Mouse (Mus musculus) leukemia stem cell, adult 10-12 weeks (primary cell): ENCODE results near the gene Sec61a1. TPM values are rescaled to one million over a fixed set of nuclear protein-coding genes. Genes with fewer than 3 reads are reported as not detected.

Experiments
- polyA plus RNA-seq: library from polyadenylated mRNA; stranded (reverse); fragments of >175 nt; gene quantifications from 2 replicates; pipeline ENCODE4 v1.2.3, GENCODE M21; 2012; ENCODE audit warnings: low replicate concordance

The Sec61a1 gene
- 54.2 and 175 TPM in 2 replicates for polyA plus RNA-seq

DNA sequence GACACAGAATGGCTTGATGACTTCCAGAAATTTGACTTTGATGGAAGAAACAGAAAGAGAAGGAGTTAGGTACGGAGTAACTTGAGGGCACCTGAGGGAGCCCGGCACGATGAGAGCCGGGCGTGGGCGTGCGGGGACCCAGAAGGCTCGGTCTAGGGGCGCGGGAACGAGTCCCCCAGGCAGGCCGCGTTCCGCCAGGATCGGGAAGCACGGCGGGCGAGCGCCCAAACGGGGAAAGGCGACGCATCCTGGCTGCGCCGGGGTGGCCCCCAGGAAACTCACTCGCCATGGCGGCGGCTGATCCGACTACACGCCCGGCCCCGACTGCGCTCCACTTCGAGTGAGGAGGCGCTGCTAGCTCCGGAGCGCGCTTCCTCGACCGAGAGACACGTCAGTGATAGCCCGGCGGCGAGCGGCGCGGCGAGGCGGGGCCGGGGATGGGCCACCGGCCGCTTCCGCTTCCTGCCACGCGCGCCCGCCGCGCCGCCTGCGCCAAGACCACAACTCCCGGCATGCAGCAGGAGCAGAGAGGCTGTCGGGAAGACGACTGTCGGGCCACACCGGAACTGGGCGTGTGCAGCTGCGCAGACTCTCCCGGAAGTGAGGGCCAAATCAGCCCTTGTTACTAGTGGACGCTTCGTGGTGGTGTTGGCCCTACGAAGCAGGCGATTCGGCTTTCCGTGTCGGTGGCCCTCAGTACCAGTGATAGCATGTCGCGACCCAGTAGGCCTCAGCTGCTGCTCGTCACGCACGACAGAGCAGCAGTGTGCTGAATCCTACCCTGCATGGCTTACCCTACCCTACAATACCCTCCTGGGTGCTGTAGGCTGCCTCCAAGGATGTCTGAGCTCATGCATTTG lies at the start of gene Sec61a1:
Gene Sec61a1, minus strand, starts transcription at position 502 of the 860 bp plus-strand sequence.

DNA sequence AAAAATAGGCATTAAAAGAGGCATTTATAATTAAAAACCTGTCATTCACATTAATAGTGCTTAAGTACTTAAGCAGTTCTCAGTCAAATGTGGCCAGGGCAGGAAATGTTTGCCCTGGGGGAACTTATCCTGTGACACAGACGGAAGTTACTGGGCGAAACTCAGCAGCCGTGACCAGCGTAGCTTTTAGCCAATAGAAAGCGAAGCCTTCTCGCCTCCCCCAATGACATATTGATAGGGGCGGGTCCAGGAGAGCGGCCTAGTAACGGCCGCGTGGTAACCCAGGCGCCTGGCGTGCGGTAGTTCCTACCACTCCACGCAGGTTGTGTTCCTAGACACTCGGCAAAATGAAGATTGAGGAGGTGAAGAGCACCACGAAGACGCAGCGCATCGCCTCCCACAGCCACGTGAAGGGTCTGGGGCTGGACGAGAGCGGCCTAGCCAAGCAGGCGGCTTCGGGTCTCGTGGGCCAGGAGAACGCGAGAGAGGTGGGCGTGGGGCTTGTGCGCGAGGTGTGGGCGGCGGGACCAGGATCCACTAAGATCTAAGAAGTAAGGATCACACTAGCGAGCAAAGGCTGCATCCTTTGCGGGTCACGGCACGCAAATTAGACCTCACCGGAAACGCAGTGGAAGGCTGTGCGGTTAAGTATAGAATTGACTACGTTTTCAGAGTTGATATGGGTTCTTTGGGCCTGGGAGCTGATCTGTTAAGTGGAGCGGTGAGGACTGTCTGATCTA lies 53.4 kb downstream of the Sec61a1 start, which contains the start of gene Ruvbl1:
Gene Ruvbl1, plus strand, starts transcription at position 229 of the 740 bp plus-strand sequence.

Other genes starting within 250 kb of the Sec61a1 start
- 19.8 and 21.5 TPM in 2 replicates for gene Eefsec, start 72.4 kb downstream of the Sec61a1 start, polyA plus RNA-seq
- gene Ruvbl1, start 53.5 kb downstream of the Sec61a1 start, polyA plus RNA-seq: 8.9 and 35.9 TPM in 2 replicates
- not detected in 2 replicates for gene Kbtbd12, start 119.0 kb upstream of the Sec61a1 start, polyA plus RNA-seq
- 43.9 and 70.8 TPM in 2 replicates for gene Mgll, start 205.5 kb upstream of the Sec61a1 start, polyA plus RNA-seq